Mouse (Mus musculus): ENCODE data around the gene Gosr2.

Gene Gosr2

GRCm38 (mm10) chr11:103643211-103643610 is 54.5 kb downstream of the Gosr2 start:
- no peak for DNase-seq

- peak; percentile 56 for DNase-seq
These were observed 58.2 kb downstream of the Gosr2 start for GRCm38 (mm10) chr11:103639407-103639946.

GRCm38 (mm10) chr11:103638790-103639189 is 58.9 kb downstream of the Gosr2 start, which contains the start of gene Lyzl6:
Gene Lyzl6 (minus strand): TSS chr11:103638890.
- no peak for DNase-seq

- no peak for DNase-seq
These were observed 61.4 kb downstream of the Gosr2 start for GRCm38 (mm10) chr11:103636261-103636660.

GRCm38 (mm10) chr11:103635481-103635880 is 62.2 kb downstream of the Gosr2 start:
- no peak for DNase-seq

- no peak for DNase-seq
These were observed 62.9 kb downstream of the Gosr2 start for GRCm38 (mm10) chr11:103634806-103635205.

- DNase-seq, result no peak
These were observed 70.2 kb downstream of the Gosr2 start for GRCm38 (mm10) chr11:103627453-103627852.
